41 mouse cellular contexts compared by ENCODE assay signal in genomic region chr11:58139466-58139865, GRCm38 (mm10). TPM values are rescaled to one million over a fixed set of nuclear protein-coding genes. Genes with fewer than 3 reads are reported as not detected.
DNase-seq lines count a peak whose midpoint lies in the region; ATAC-seq and TF ChIP-seq lines count a peak whose summit lies in the region.
"Had no signal": no experiment of that assay in that cellular context is flagged by ENCODE, and none has a peak within 500 bp of the region (broad histone marks: within the 10 kb centered on the region; RNA-seq: fewer than 3 reads in every experiment).

No protein-coding gene starts in this region.

- no peak overlapping the region for H3K4me3 ChIP-seq in heart, postnatal 0 days (ENCODE audit: low read depth, low read length)
- H3K4me3 ChIP-seq in heart, adult 2 months = no peak overlapping the region
- no peak overlapping the region for H3K4me3 ChIP-seq in liver, embryonic 12.5 days
- H3K4me3 ChIP-seq: erythroblast, embryonic 14.5 days; forebrain, embryonic 12.5 days; heart, embryonic 12.5 days; kidney, embryonic 15.5 days; layer of hippocampus, adult 2 months; limb, embryonic 13.5 days; midbrain, embryonic 13.5 days had no signal

- intact Hi-C loops in heart, adult 2 months (cut with DNase I) = no loop called here

- no peak for ATAC-seq in heart, postnatal 0 days (ENCODE audit: insufficient read depth, low read depth)
- ATAC-seq in liver, embryonic 12.5 days = no peak
- ATAC-seq: activated CD4-positive, CD25-positive, alpha-beta regulatory T cell, adult 4 months; liver, postnatal 0 days; midbrain, embryonic 13.5 days had no signal

- peaks cover 81% of the 10 kb centered on the region for H3K36me3 ChIP-seq in heart, postnatal 0 days (replicated peaks; ENCODE audit: control insufficient read depth, insufficient read depth, low read length)
- no peaks in the 10 kb centered on the region for H3K36me3 ChIP-seq in heart, adult 2 months (ENCODE audit: control insufficient read depth, insufficient read depth, low read length)
- peaks cover 97% of the 10 kb centered on the region for H3K36me3 ChIP-seq in liver, embryonic 12.5 days

- WGBS in heart, postnatal 0 days = 42% methylated on average over 3 of the region's 3 CpGs
- 51% methylated on average over 3 of the region's 3 CpGs for WGBS in heart, adult 2 months
- 85% methylated on average over 3 of the region's 3 CpGs for WGBS in liver, embryonic 12.5 days (ENCODE audit: insufficient replicate concordance)

- no peak for TF ChIP-seq EP300 in heart, postnatal 0 days (IDR thresholded peaks at IDR 0.05; ENCODE audit: low read depth)
- no peak for TF ChIP-seq EP300 in heart, adult 2 months (IDR thresholded peaks at IDR 0.05; ENCODE audit: insufficient read depth, low read depth, low read length)

- no peaks in the 10 kb centered on the region for H3K9me3 ChIP-seq in heart, postnatal 0 days (replicated peaks; ENCODE audit: control insufficient read depth, low read length)
- H3K9me3 ChIP-seq in liver, embryonic 12.5 days (replicated peaks) = no peaks in the 10 kb centered on the region
- H3K9me3 ChIP-seq: forebrain, embryonic 12.5 days; heart, embryonic 12.5 days; kidney, embryonic 15.5 days; limb, embryonic 13.5 days; midbrain, embryonic 13.5 days had no signal

- no peak for TF ChIP-seq POLR2A in heart, adult 2 months (IDR thresholded peaks at IDR 0.05; ENCODE audit: insufficient read depth, low read depth, low read length)

- no peaks in the 10 kb centered on the region for H3K79me2 ChIP-seq in heart, adult 2 months (replicated peaks; ENCODE audit: control insufficient read depth, insufficient read depth, low read length)

- no peaks in the 10 kb centered on the region for H3K27me3 ChIP-seq in heart, postnatal 0 days (ENCODE audit: control insufficient read depth, insufficient read depth, low read length)
- H3K27me3 ChIP-seq in heart, adult 2 months (ENCODE audit: control insufficient read depth, insufficient read depth, low read length) = no peaks in the 10 kb centered on the region
- no peaks in the 10 kb centered on the region for H3K27me3 ChIP-seq in liver, embryonic 12.5 days (replicated peaks)
- H3K27me3 ChIP-seq: forebrain, embryonic 12.5 days; heart, embryonic 12.5 days; kidney, embryonic 15.5 days; limb, embryonic 13.5 days; midbrain, embryonic 13.5 days had no signal

- no peak for DNase-seq in heart, postnatal 0 days (ENCODE audit: low spot score)
- DNase-seq in heart, adult 2 months = no peak
- DNase-seq in T-cell, adult 2 months (ENCODE audit: low spot score) = peak; percentile 39
- peak; percentile 20 to 56 for DNase-seq in thymus, adult 18-20 months
- DNase-seq in thymus, postnatal 25 days = peak; percentile 62
- no peak for DNase-seq in adrenal gland, postnatal 14 days
- no peak for DNase-seq in layer of hippocampus, adult 11-12 months (ENCODE audit: low spot score)
- DNase-seq: adrenal gland, adult 2 months; cerebellum, adult 9-10 months; embryo, embryonic 11 days; gastrocnemius, postnatal 25 days; heart, adult 11 months; heart, postnatal 10 days; kidney, adult 18-20 months; kidney, postnatal 25 days; liver, postnatal 0 days; right cerebral cortex, adult 18-20 months; spleen, adult 18-20 months had no signal

- peak overlapping the region; percentile 56; the same call in 1 of the 2 replicates for H3K27ac ChIP-seq in heart, postnatal 0 days (ENCODE audit: low read depth)
- H3K27ac ChIP-seq in heart, adult 2 months = no peak overlapping the region
- H3K27ac ChIP-seq in liver, embryonic 12.5 days = no peak overlapping the region
- H3K27ac ChIP-seq: forebrain, embryonic 12.5 days; hindbrain, embryonic 14.5 days; kidney, embryonic 15.5 days; layer of hippocampus, adult 2 months; limb, embryonic 13.5 days; macrophage; midbrain, embryonic 13.5 days had no signal

- no peaks in the 10 kb centered on the region for H3K4me1 ChIP-seq in heart, postnatal 0 days (ENCODE audit: control insufficient read depth, insufficient read depth)
- no peaks in the 10 kb centered on the region; the same call in 1 of the 2 replicates for H3K4me1 ChIP-seq in heart, adult 2 months (ENCODE audit: control insufficient read depth, insufficient read depth, low read length)
- H3K4me1 ChIP-seq in liver, embryonic 12.5 days = no peaks in the 10 kb centered on the region
- H3K4me1 ChIP-seq: forebrain, embryonic 12.5 days; heart, embryonic 12.5 days; kidney, embryonic 15.5 days; limb, embryonic 13.5 days; midbrain, embryonic 13.5 days had no signal

- H3K4me2 ChIP-seq in heart, postnatal 0 days (ENCODE audit: low read depth, low read length) = no peak overlapping the region
- no peak overlapping the region for H3K4me2 ChIP-seq in liver, embryonic 12.5 days
- H3K4me2 ChIP-seq: forebrain, embryonic 12.5 days; heart, embryonic 12.5 days; hindbrain, embryonic 14.5 days; kidney, embryonic 15.5 days; limb, embryonic 13.5 days; liver, embryonic 11.5 days; midbrain, embryonic 13.5 days had no signal

- no peak overlapping the region for H3K9ac ChIP-seq in heart, postnatal 0 days (replicated peaks; ENCODE audit: low read depth, low read length)
- no peak overlapping the region for H3K9ac ChIP-seq in heart, adult 2 months (ENCODE audit: low read depth, low read length)
- no peak overlapping the region for H3K9ac ChIP-seq in liver, embryonic 12.5 days
- H3K9ac ChIP-seq: forebrain, embryonic 12.5 days; heart, embryonic 12.5 days; hindbrain, embryonic 14.5 days; kidney, embryonic 15.5 days; limb, embryonic 13.5 days; liver, postnatal 0 days; midbrain, embryonic 13.5 days had no signal

- no peak for TF ChIP-seq CTCF in heart, postnatal 0 days (IDR thresholded peaks at IDR 0.05; ENCODE audit: low read depth)
- no peak for TF ChIP-seq CTCF in heart, adult 2 months (IDR thresholded peaks at IDR 0.05)

RNA-seq across cellular contexts. Expression of gene Gemin5, which starts 28.9 kb away (rescaled TPM):
- total RNA-seq in heart, postnatal 0 days (2014; rRNA removed; ENCODE audit: low replicate concordance) = 15.7 and 16.4 TPM in 2 replicates
- 5.7 and 6.1 TPM in 2 replicates for polyA plus RNA-seq in heart, postnatal 0 days (2015; fragmentation: Nextera tagmentation; extraction: Ambion mirVana)
- total RNA-seq in heart, adult 2 months (2021) = 1 to 10 TPM; 9.1 to 9.3 TPM
- 3.2 and 4.7 TPM in 2 replicates for polyA plus RNA-seq in heart, adult 2 months (2012; rRNA removed)
- 20.2 and 23.4 TPM in 2 replicates for total RNA-seq in adrenal gland, postnatal 14 days (2021)
- 25.4 and 26.0 TPM in 2 replicates for polyA plus RNA-seq in liver, embryonic 12.5 days (2016; fragmentation: Nextera tagmentation; extraction: Ambion mirVana)

RNA-seq across cellular contexts. Expression of gene Mrpl22, which starts 32.0 kb away (rescaled TPM):
- 50.6 and 58.4 TPM in 2 replicates for total RNA-seq in heart, postnatal 0 days (2014; rRNA removed; ENCODE audit: low replicate concordance)
- polyA plus RNA-seq in heart, postnatal 0 days (2015; fragmentation: Nextera tagmentation; extraction: Ambion mirVana) = 124 and 126 TPM in 2 replicates
- 10 to 100 TPM; 50.7 to 53.9 TPM for total RNA-seq in heart, adult 2 months (2021)
- polyA plus RNA-seq in heart, adult 2 months (2012; rRNA removed) = 48.4 and 48.6 TPM in 2 replicates
- total RNA-seq in adrenal gland, postnatal 14 days (2021) = 74.6 and 77.2 TPM in 2 replicates
- polyA plus RNA-seq in liver, embryonic 12.5 days (2016; fragmentation: Nextera tagmentation; extraction: Ambion mirVana) = 129 and 137 TPM in 2 replicates

RNA-seq across cellular contexts. Expression of gene Cnot8, which starts 35.5 kb away (rescaled TPM):
- 73.1 and 76.6 TPM in 2 replicates for total RNA-seq in heart, postnatal 0 days (2014; rRNA removed; ENCODE audit: low replicate concordance)
- polyA plus RNA-seq in heart, postnatal 0 days (2015; fragmentation: Nextera tagmentation; extraction: Ambion mirVana) = 68.6 and 71.3 TPM in 2 replicates
- 10 to 100 TPM; 35.5 to 36.4 TPM for total RNA-seq in heart, adult 2 months (2021)
- 43.0 and 76.2 TPM in 2 replicates for polyA plus RNA-seq in heart, adult 2 months (2012; rRNA removed)
- 45.4 and 49.8 TPM in 2 replicates for total RNA-seq in adrenal gland, postnatal 14 days (2021)
- polyA plus RNA-seq in liver, embryonic 12.5 days (2016; fragmentation: Nextera tagmentation; extraction: Ambion mirVana) = 50.5 and 51.8 TPM in 2 replicates

RNA-seq across cellular contexts. Expression of gene Gm12248, which starts 46.5 kb away (rescaled TPM):
- not detected in 2 replicates for total RNA-seq in heart, postnatal 0 days (2014; rRNA removed; ENCODE audit: low replicate concordance)
- polyA plus RNA-seq in heart, postnatal 0 days (2015; fragmentation: Nextera tagmentation; extraction: Ambion mirVana) = not detected in 2 replicates
- total RNA-seq in heart, adult 2 months (2021) = not detected
- 0.44 TPM in 1 of 2 replicates, not detected in the other for polyA plus RNA-seq in heart, adult 2 months (2012; rRNA removed)
- total RNA-seq in adrenal gland, postnatal 14 days (2021) = 0.26 and 0.30 TPM in 2 replicates
- polyA plus RNA-seq in liver, embryonic 12.5 days (2016; fragmentation: Nextera tagmentation; extraction: Ambion mirVana) = not detected in 2 replicates
- total RNA-seq: gastrocnemius, postnatal 25 days; heart, postnatal 10 days; hematopoietic stem cell, adult 5-6 weeks; layer of hippocampus, adult 2 months; layer of hippocampus, postnatal 14 days; left cerebral cortex, adult 8-10 months; left cerebral cortex, postnatal 36 days; megakaryocyte-erythroid progenitor cell, adult 5-6 weeks; neutrophil, adult 5-6 weeks had no signal
- polyA plus RNA-seq: embryonic facial prominence, embryonic 14.5 days; erythroblast, embryonic 14.5 days; forebrain, embryonic 12.5 days; heart, embryonic 12.5 days; hindbrain, embryonic 14.5 days; intestine, embryonic 14.5 days; limb, embryonic 13.5 days; liver, embryonic 11.5 days; liver, postnatal 0 days; lung, embryonic 16.5 days; macrophage; midbrain, embryonic 13.5 days; neural tube, embryonic 11.5 days; urinary bladder, adult 2 months had no signal

RNA-seq across cellular contexts. Expression of gene Igtp, which starts 59.9 kb away (rescaled TPM):
- total RNA-seq in heart, postnatal 0 days (2014; rRNA removed; ENCODE audit: low replicate concordance) = 7.8 and 9.8 TPM in 2 replicates
- 7.0 and 8.0 TPM in 2 replicates for polyA plus RNA-seq in heart, postnatal 0 days (2015; fragmentation: Nextera tagmentation; extraction: Ambion mirVana)
- total RNA-seq in heart, adult 2 months (2021) = 10 to 100 TPM in 1 of 2 experiments, 1 to 10 TPM in 1; 9.3 to 12.4 TPM
- 14.1 and 16.4 TPM in 2 replicates for polyA plus RNA-seq in heart, adult 2 months (2012; rRNA removed)
- total RNA-seq in adrenal gland, postnatal 14 days (2021) = 8.5 and 8.9 TPM in 2 replicates
- 6.3 and 6.4 TPM in 2 replicates for polyA plus RNA-seq in liver, embryonic 12.5 days (2016; fragmentation: Nextera tagmentation; extraction: Ambion mirVana)

Comparison
In these comparisons a context has a peak if more than half of its experiments do, and no peak if none do; other contexts are left out.
1. DNase-seq: peak in T-cell, adult 2 months (single experiment), thymus, adult 18-20 months (2 of 2) and thymus, postnatal 25 days (single experiment); none in heart, postnatal 0 days (single experiment), heart, adult 2 months (0 of 2), adrenal gland, postnatal 14 days (single experiment) and layer of hippocampus, adult 11-12 months (single experiment).